Mouse (Mus musculus): ENCODE measurements around the gene Max. TPM values are rescaled to one million over a fixed set of nuclear protein-coding genes. Genes with fewer than 3 reads are reported as not detected.

Gene Max
- polyA plus RNA-seq, 1 experiment from 2014 or later = 16.5 TPM

- H3K4me1 ChIP-seq = no peaks in the 10 kb centered on the region
- 69% methylated on average over 6 of the region's 6 CpGs for WGBS
- no peak overlapping the region for H3K27ac ChIP-seq (replicated peaks)
- H3K27me3 ChIP-seq = no peaks in the 10 kb centered on the region
- no peak overlapping the region for H3K9ac ChIP-seq (replicated peaks)
- H3K4me3 ChIP-seq = no peak overlapping the region
- no peak for ATAC-seq (ENCODE audit: low FRiP score, low read depth)
- H3K9me3 ChIP-seq = no peaks in the 10 kb centered on the region
- 0 out of 2 replicates have a peak, but pooled peaks cover 4% of the 10 kb centered on the region for H3K36me3 ChIP-seq
- no peak overlapping the region for H3K4me2 ChIP-seq (replicated peaks)
Observed at GRCm38 (mm10) chr12:76930177-76930576, 31.8 kb downstream of the Max start.

GRCm38 (mm10) chr12:76927539-76927938, 34.5 kb downstream of the Max start:
- WGBS = 64% methylated on average over 10 of the region's 10 CpGs
- Histone ChIP-seq H3K36me3 (0 out of 2 replicates have a peak, but pooled peaks cover 4% of the 10 kb centered on the region), H3K4me1 (no peaks in the 10 kb centered on the region), H3K9me3 (no peaks in the 10 kb centered on the region), H3K9ac (replicated peaks) (no peak overlapping the region), H3K27me3 (no peaks in the 10 kb centered on the region), H3K4me2 (replicated peaks) (no peak overlapping the region), H3K4me3 (no peak overlapping the region), H3K27ac (replicated peaks) (no peak overlapping the region)
- ATAC-seq (ENCODE audit: low FRiP score, low read depth) = no peak

GRCm38 (mm10) chr12:76927012-76927411, 35.0 kb downstream of the Max start:
- no peak overlapping the region for H3K4me3 ChIP-seq

GRCm38 (mm10) chr12:76926338-76926945, 35.6 kb downstream of the Max start:
- Histone ChIP-seq H3K4me3 (no peak overlapping the region), H3K36me3 (no peaks in the 10 kb centered on the region), H3K4me1 (no peaks in the 10 kb centered on the region), H3K4me2 (replicated peaks) (no peak overlapping the region), H3K9ac (replicated peaks) (no peak overlapping the region), H3K27me3 (no peaks in the 10 kb centered on the region), H3K27ac (replicated peaks) (no peak overlapping the region), H3K9me3 (no peaks in the 10 kb centered on the region)
- WGBS = 87% methylated on average over 10 of the region's 10 CpGs
- ATAC-seq (ENCODE audit: low FRiP score, low read depth) = no peak

More at GRCm38 (mm10) chr12:76927012-76927411, 35.0 kb downstream of the Max start:
- H3K36me3 ChIP-seq = no peaks in the 10 kb centered on the region
- no peaks in the 10 kb centered on the region for H3K9me3 ChIP-seq
- H3K9ac ChIP-seq (replicated peaks) = no peak overlapping the region
- H3K4me1 ChIP-seq = no peaks in the 10 kb centered on the region
- ATAC-seq (ENCODE audit: low FRiP score, low read depth) = no peak
- no peaks in the 10 kb centered on the region for H3K27me3 ChIP-seq
- WGBS = 81% methylated on average over 3 of the region's 3 CpGs
- no peak overlapping the region for H3K4me2 ChIP-seq (replicated peaks)
- H3K27ac ChIP-seq (replicated peaks) = no peak overlapping the region

GRCm38 (mm10) chr12:76924904-76925604, 36.9 kb downstream of the Max start:
- H3K9me3 ChIP-seq = no peaks in the 10 kb centered on the region
- no peaks in the 10 kb centered on the region for H3K4me1 ChIP-seq
- no peak overlapping the region for H3K4me2 ChIP-seq (replicated peaks)
- no peaks in the 10 kb centered on the region for H3K27me3 ChIP-seq
- H3K9ac ChIP-seq (replicated peaks) = no peak overlapping the region
- WGBS = 95% methylated on average over 10 of the region's 10 CpGs
- no peak overlapping the region for H3K4me3 ChIP-seq
- H3K36me3 ChIP-seq = 0 out of 2 replicates have a peak, but pooled peaks cover 8% of the 10 kb centered on the region
- H3K27ac ChIP-seq (replicated peaks) = no peak overlapping the region
- ATAC-seq (ENCODE audit: low FRiP score, low read depth) = no peak

- ATAC-seq (ENCODE audit: low FRiP score, low read depth) = no peak
- no peak overlapping the region for H3K27ac ChIP-seq (replicated peaks)
- WGBS = 96% methylated on average over 8 of the region's 8 CpGs
Observed at GRCm38 (mm10) chr12:76923118-76923517, 38.9 kb downstream of the Max start.

GRCm38 (mm10) chr12:76920990-76921389, 41.0 kb downstream of the Max start:
- ATAC-seq (ENCODE audit: low FRiP score, low read depth) = no peak
- H3K9ac ChIP-seq (replicated peaks) = no peak overlapping the region
- H3K27me3 ChIP-seq = no peaks in the 10 kb centered on the region
- no peak overlapping the region for H3K27ac ChIP-seq (replicated peaks)
- H3K4me3 ChIP-seq = no peak overlapping the region
- H3K4me2 ChIP-seq (replicated peaks) = no peak overlapping the region
- peaks cover 14% of the 10 kb centered on the region; the same call in 1 of the 2 replicates for H3K36me3 ChIP-seq
- no peaks in the 10 kb centered on the region for H3K4me1 ChIP-seq
- no peaks in the 10 kb centered on the region for H3K9me3 ChIP-seq
- WGBS = 89% methylated on average over 8 of the region's 8 CpGs

More at GRCm38 (mm10) chr12:76923118-76923517, 38.9 kb downstream of the Max start:
- no peak overlapping the region for H3K9ac ChIP-seq (replicated peaks)
- H3K4me2 ChIP-seq (replicated peaks) = no peak overlapping the region
- no peaks in the 10 kb centered on the region for H3K27me3 ChIP-seq
- H3K9me3 ChIP-seq = no peaks in the 10 kb centered on the region
- H3K4me1 ChIP-seq = no peaks in the 10 kb centered on the region
- no peak overlapping the region for H3K4me3 ChIP-seq
- 0 out of 2 replicates have a peak, but pooled peaks cover 8% of the 10 kb centered on the region for H3K36me3 ChIP-seq

- ATAC-seq (ENCODE audit: low FRiP score, low read depth) = no peak
- Histone ChIP-seq H3K27me3 (no peaks in the 10 kb centered on the region), H3K4me1 (no peaks in the 10 kb centered on the region), H3K27ac (replicated peaks) (no peak overlapping the region), H3K4me2 (replicated peaks) (no peak overlapping the region), H3K4me3 (no peak overlapping the region), H3K36me3 (peaks cover 14% of the 10 kb centered on the region; the same call in 1 of the 2 replicates), H3K9me3 (no peaks in the 10 kb centered on the region), H3K9ac (replicated peaks) (no peak overlapping the region)
- WGBS = 82% methylated on average over 6 of the region's 6 CpGs
Observed at GRCm38 (mm10) chr12:76920398-76920797, 41.6 kb downstream of the Max start.

GRCm38 (mm10) chr12:76918855-76919254, 43.1 kb downstream of the Max start:
- Histone ChIP-seq H3K36me3 (peaks cover 18% of the 10 kb centered on the region; the same call in 1 of the 2 replicates), H3K4me2 (replicated peaks) (no peak overlapping the region), H3K4me3 (no peak overlapping the region), H3K27ac (replicated peaks) (no peak overlapping the region), H3K9ac (replicated peaks) (no peak overlapping the region), H3K27me3 (no peaks in the 10 kb centered on the region), H3K9me3 (no peaks in the 10 kb centered on the region), H3K4me1 (no peaks in the 10 kb centered on the region)
- 73% methylated on average over 3 of the region's 3 CpGs for WGBS
- ATAC-seq (ENCODE audit: low FRiP score, low read depth) = no peak

GRCm38 (mm10) chr12:76918113-76918512, 43.9 kb downstream of the Max start:
- 80% methylated on average over 6 of the region's 6 CpGs for WGBS
- no peaks in the 10 kb centered on the region for H3K4me1 ChIP-seq
- H3K27ac ChIP-seq (replicated peaks) = no peak overlapping the region
- H3K9ac ChIP-seq (replicated peaks) = no peak overlapping the region
- H3K9me3 ChIP-seq = no peaks in the 10 kb centered on the region
- no peak overlapping the region for H3K4me2 ChIP-seq (replicated peaks)
- H3K27me3 ChIP-seq = no peaks in the 10 kb centered on the region
- H3K36me3 ChIP-seq = peaks cover 18% of the 10 kb centered on the region; the same call in 1 of the 2 replicates
- H3K4me3 ChIP-seq = no peak overlapping the region
- ATAC-seq (ENCODE audit: low FRiP score, low read depth) = no peak

- WGBS = 91% methylated on average over 11 of the region's 11 CpGs
- no peak for ATAC-seq (ENCODE audit: low FRiP score, low read depth)
- Histone ChIP-seq H3K4me3 (no peak overlapping the region), H3K27ac (replicated peaks) (no peak overlapping the region), H3K4me1 (no peaks in the 10 kb centered on the region), H3K4me2 (replicated peaks) (no peak overlapping the region), H3K9ac (replicated peaks) (no peak overlapping the region), H3K36me3 (peaks cover 18% of the 10 kb centered on the region; the same call in 1 of the 2 replicates), H3K9me3 (no peaks in the 10 kb centered on the region), H3K27me3 (no peaks in the 10 kb centered on the region)
Observed at GRCm38 (mm10) chr12:76916163-76916562, 45.8 kb downstream of the Max start.

- no peaks in the 10 kb centered on the region for H3K4me1 ChIP-seq
- WGBS = 79% methylated on average over 9 of the region's 9 CpGs
- no peak overlapping the region for H3K27ac ChIP-seq (replicated peaks)
- no peak overlapping the region for H3K4me2 ChIP-seq (replicated peaks)
- H3K27me3 ChIP-seq = no peaks in the 10 kb centered on the region
- ATAC-seq (ENCODE audit: low FRiP score, low read depth) = no peak
- H3K9me3 ChIP-seq = no peaks in the 10 kb centered on the region
- no peak overlapping the region for H3K4me3 ChIP-seq
- H3K36me3 ChIP-seq = peaks cover 13% of the 10 kb centered on the region; the same call in 1 of the 2 replicates
- no peak overlapping the region for H3K9ac ChIP-seq (replicated peaks)
Observed at GRCm38 (mm10) chr12:76912193-76912592, 49.8 kb downstream of the Max start.

All from midbrain, embryonic 12.5 days (tissue).